Mouse (Mus musculus) stomach, postnatal 0 days (tissue): ENCODE measurements around the gene Tm9sf3. TPM values are rescaled to one million over a fixed set of nuclear protein-coding genes. Genes with fewer than 3 reads are reported as not detected.

Experiments used
- ATAC-seq: fragments of 200-750 bp; cut with Nextera tagmentation; 2 replicates; pipeline ENCODE4 v1.8.0; 2017; ENCODE audit not compliant: low FRiP score, low TSS enrichment
- DNase-seq: peaks from one replicate; pipeline ENCODE4 v3.0.0-alpha.2; 2016; ENCODE audit warnings: low spot score
- H3K27ac ChIP-seq: fragments of 300-500 bp; sonication (generic); replicated peaks from 2 replicates; pipeline ENCODE4 v1.5.1; 2014; ENCODE audit warnings: mild to moderate bottlenecking, control low read depth
- H3K27me3 ChIP-seq: fragments of 300-500 bp; sonication (generic); 2 replicates; pipeline ENCODE4 v1.6.1; 2014; ENCODE audit warnings: low read length; ENCODE audit not compliant: control insufficient read depth, insufficient read depth
- H3K36me3 ChIP-seq: fragments of 300-500 bp; sonication (generic); 2 replicates; pipeline ENCODE4 v1.6.1; 2014; ENCODE audit warnings: low read length, mixed read lengths; ENCODE audit not compliant: control insufficient read depth, insufficient read depth
- H3K4me1 ChIP-seq: fragments of 300-500 bp; sonication (generic); replicated peaks from 2 replicates; pipeline ENCODE4 v1.6.1; 2014; ENCODE audit warnings: antibody characterized with exemption; ENCODE audit not compliant: control insufficient read depth, insufficient read depth
- H3K4me2 ChIP-seq: fragments of 300-500 bp; sonication (generic); replicated peaks from 2 replicates; pipeline ENCODE4 v1.6.1; 2014; ENCODE audit warnings: low read depth, mild to moderate bottlenecking, control low read depth, moderate library complexity
- H3K4me3 ChIP-seq: fragments of 300-500 bp; sonication (generic); 2 replicates; pipeline ENCODE4 v1.5.1; 2014; ENCODE audit warnings: low read depth, low read length, control low read depth
- H3K9ac ChIP-seq: fragments of 300-500 bp; sonication (generic); 2 replicates; pipeline ENCODE4 v1.6.1; 2014; ENCODE audit warnings: mild to moderate bottlenecking, low read length, control low read depth, mixed read lengths
- H3K9me3 ChIP-seq: fragments of 300-500 bp; sonication (generic); 2 replicates; pipeline ENCODE4 v1.6.1; 2016; ENCODE audit warnings: low read length; ENCODE audit not compliant: control insufficient read depth
- CTCF ChIP-seq: IDR thresholded peaks from 2 replicates; pipeline ENCODE4 v1.5.1; 2016; ENCODE audit warnings: antibody characterized with exemption, low read depth, mild to moderate bottlenecking, moderate library complexity
- EP300 ChIP-seq: optimal IDR thresholded peaks from 2 replicates; pipeline ENCODE3; 2016; ENCODE audit warnings: antibody characterized with exemption
- WGBS: fragments of 180-500 bp; shearing (Covaris S2); extraction: QIAGEN DNeasy Blood & Tissue Kit; methylation state at CpG from one replicate; pipeline ENCODE4 v1.1.7; 2014; 5-methylcytosine and 5-hydroxymethylcytosine counted together
- polyA plus RNA-seq: library from polyadenylated mRNA; unstranded; fragments of >200 nt; fragmentation: Nextera tagmentation; extraction: Ambion mirVana; gene quantifications from 2 replicates; pipeline ENCODE4 v1.2.1, GENCODE M21; 2015

The Tm9sf3 gene
- polyA plus RNA-seq, 1 experiment from 2014 or later = 138 TPM

DNA sequence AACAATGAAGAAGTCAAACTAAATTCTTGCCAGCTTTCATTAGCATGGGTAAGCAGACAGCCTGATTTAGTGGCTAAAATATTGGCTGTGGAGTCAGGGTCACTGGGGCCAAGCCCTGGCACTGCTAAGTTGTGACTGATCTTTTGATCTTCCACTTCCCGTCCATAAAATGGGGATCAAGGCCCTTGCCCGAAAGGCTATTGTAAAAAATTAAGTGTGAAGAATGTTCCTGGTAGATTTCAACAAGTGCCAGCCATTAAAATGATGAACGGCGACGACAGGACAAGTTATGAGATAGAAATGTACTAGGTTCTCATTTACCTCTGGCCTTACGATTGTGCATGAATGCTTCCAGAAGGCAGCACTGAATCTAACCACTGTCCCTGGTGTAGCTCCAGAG is 38.1 kb upstream of the Tm9sf3 start:
- Histone ChIP-seq H3K27ac (no peak overlapping the region), H3K36me3 (no peaks in the 10 kb centered on the region), H3K27me3 (no peaks in the 10 kb centered on the region), H3K4me2 (no peak overlapping the region), H3K9ac (no peak overlapping the region), H3K9me3 (no peaks in the 10 kb centered on the region), H3K4me1 (no peaks in the 10 kb centered on the region), H3K4me3 (no peak overlapping the region)
- WGBS = 71% methylated on average over 6 of the region's 6 CpGs
- DNase-seq (no peak), ATAC-seq (no peak)
- no peak for TF ChIP-seq EP300
- TF ChIP-seq CTCF = no peak

DNA sequence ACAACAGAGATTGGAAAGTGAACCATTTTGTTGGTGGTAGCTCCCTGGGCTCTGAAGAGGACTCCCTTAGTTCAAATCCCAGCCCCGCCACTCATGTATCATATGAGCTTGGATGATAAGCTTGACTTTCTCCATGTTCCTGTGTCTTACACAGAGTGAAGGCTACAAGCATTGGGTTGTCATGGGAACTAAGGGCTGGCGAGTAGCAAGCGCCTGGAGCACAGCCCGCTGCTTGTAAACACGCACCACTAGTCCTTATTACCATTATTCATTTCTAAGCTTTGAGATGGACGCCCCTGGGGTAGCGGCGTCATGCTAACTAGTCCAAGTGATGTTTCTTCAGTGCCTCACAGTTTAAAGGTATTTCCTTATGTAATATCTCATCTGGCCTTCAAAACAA is 35.6 kb upstream of the Tm9sf3 start:
- TF ChIP-seq EP300 (no peak), CTCF (no peak)
- Histone ChIP-seq H3K9ac (no peak overlapping the region), H3K27ac (no peak overlapping the region), H3K4me2 (no peak overlapping the region), H3K4me3 (no peak overlapping the region), H3K27me3 (no peaks in the 10 kb centered on the region), H3K9me3 (no peaks in the 10 kb centered on the region), H3K4me1 (no peaks in the 10 kb centered on the region), H3K36me3 (no peaks in the 10 kb centered on the region)
- WGBS = 82% methylated on average over 8 of the region's 8 CpGs
- no peak for DNase-seq
- ATAC-seq = no peak

DNA sequence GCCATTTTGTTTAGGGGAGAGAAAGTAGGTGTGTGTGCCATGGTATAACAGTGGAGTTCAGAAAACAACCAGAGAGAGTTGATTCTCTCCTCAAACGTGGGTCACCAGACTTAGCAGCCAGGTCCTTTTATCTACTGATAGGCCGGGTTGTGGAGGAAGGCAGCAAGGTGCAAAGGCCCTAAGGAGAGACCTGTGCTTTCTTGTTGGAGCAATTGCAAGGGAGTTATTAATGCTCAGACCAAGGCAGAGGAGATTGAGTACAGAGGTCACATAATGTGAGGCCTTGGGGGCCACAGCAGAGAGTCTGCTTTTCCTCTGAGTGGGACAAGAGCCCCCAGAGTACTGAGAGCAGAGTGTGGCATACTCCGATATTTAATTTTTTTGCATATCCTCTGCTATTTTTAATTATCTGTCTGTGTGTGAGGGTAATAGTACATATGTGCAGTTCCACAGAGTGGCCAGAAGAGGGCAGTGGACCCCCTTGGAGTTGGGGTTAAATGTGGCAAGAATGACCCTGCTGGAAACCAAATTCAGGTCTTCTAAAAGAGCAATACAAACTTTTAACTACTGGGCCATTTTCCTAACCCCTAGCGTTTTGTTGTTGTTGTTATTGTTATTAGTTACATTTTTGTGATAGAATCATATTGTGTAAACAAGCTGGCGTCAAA is 27.3 kb upstream of the Tm9sf3 start:
- DNase-seq = no peak
- H3K9me3 ChIP-seq = no peaks in the 10 kb centered on the region
- H3K4me1 ChIP-seq = no peaks in the 10 kb centered on the region
- H3K27me3 ChIP-seq = no peaks in the 10 kb centered on the region
- TF ChIP-seq CTCF = peak; percentile 70
- TF ChIP-seq EP300 = no peak
- ATAC-seq = no peak
- H3K9ac ChIP-seq = no peak overlapping the region
- 62% methylated on average over 5 of the region's 5 CpGs for WGBS
- H3K36me3 ChIP-seq = no peaks in the 10 kb centered on the region
- H3K27ac ChIP-seq = no peak overlapping the region
- no peak overlapping the region for H3K4me2 ChIP-seq
- H3K4me3 ChIP-seq = no peak overlapping the region

DNA sequence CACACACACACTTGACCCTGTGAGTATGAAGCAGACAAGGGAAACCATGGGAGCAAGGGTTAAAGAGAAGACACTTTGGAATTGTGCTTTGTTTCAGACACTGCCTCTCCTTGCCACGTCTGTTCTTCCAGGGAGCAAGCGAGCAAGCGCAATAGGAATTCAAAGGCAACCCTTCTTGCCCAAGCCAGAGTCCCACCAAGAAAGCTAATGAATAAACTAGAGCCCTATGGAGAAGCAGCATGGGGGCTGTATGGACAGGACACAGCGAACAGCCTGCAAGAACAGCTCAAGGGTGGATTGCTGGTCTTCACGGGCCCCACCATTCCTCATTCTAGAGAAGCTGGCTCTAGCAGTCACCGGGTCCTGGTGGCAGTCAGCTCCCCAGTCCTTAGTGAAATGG is 24.8 kb upstream of the Tm9sf3 start:
- DNase-seq = no peak
- WGBS = 80% methylated on average over 6 of the region's 6 CpGs
- no peaks in the 10 kb centered on the region for H3K36me3 ChIP-seq
- H3K4me1 ChIP-seq = no peaks in the 10 kb centered on the region
- H3K9ac ChIP-seq = no peak overlapping the region
- H3K4me2 ChIP-seq = no peak overlapping the region
- no peak overlapping the region; the same call in 1 of the 2 replicates for H3K27ac ChIP-seq
- H3K9me3 ChIP-seq = no peaks in the 10 kb centered on the region
- no peak for ATAC-seq
- H3K27me3 ChIP-seq = no peaks in the 10 kb centered on the region
- no peak overlapping the region for H3K4me3 ChIP-seq
- TF ChIP-seq CTCF (no peak), EP300 (no peak)

DNA sequence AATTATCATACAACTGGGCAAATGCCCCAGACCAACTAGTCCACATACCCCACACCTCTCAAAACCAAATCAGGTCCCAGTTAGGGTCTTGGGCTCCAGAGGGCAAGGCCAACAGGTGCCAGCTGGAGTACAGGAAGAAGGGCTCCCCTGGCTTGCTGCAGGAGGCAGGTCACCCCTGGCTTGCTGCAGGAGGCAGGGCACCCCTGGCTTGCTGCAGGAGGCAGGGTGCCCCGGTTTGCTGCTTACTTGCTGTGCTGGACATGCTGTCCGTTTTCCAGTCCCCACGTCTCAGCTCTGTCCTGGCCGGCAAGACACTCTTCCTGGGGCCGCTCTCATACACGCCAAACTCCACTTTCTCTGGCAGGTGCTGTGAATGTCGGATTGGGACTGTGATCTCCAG is 23.4 kb upstream of the Tm9sf3 start:
- TF ChIP-seq EP300 (no peak), CTCF (no peak)
- 84% methylated on average over 7 of the region's 7 CpGs for WGBS

DNA sequence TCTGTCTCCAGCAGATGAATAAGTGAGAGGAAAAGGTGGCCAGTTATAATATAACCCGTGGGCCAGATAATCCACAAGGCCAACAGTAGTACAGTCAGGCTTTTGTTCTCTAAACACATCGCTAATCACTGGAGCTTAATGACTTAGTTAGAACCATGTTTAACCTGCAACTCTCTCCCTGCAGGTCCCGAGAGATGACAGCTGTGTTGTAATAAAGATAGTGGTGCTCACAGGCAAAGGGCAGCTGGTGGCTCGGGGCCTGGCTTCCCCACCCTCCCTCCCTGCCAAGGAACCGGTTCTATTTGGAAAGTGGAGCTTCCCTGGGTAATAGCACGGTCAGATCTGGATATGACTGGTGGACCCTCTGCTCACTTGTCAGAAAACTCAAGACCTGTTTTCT is 20.7 kb upstream of the Tm9sf3 start:
- Histone ChIP-seq H3K36me3 (no peaks in the 10 kb centered on the region), H3K27ac (no peak overlapping the region)
- 27% methylated on average over 6 of the region's 6 CpGs for WGBS

More for the DNA sequence above, 23.4 kb upstream of the Tm9sf3 start:
- no peaks in the 10 kb centered on the region for H3K36me3 ChIP-seq
- no peak overlapping the region for H3K4me2 ChIP-seq
- DNase-seq = no peak
- H3K9ac ChIP-seq = no peak overlapping the region
- H3K4me1 ChIP-seq = no peaks in the 10 kb centered on the region
- ATAC-seq = no peak
- no peak overlapping the region for H3K4me3 ChIP-seq
- no peaks in the 10 kb centered on the region for H3K27me3 ChIP-seq
- no peaks in the 10 kb centered on the region for H3K9me3 ChIP-seq
- no peak overlapping the region for H3K27ac ChIP-seq

More for the DNA sequence above, 20.7 kb upstream of the Tm9sf3 start:
- H3K4me3 ChIP-seq = no peak overlapping the region
- TF ChIP-seq EP300 = no peak
- no peak for TF ChIP-seq CTCF
- ATAC-seq (no peak), DNase-seq (no peak)
- H3K4me1 ChIP-seq = no peaks in the 10 kb centered on the region
- H3K4me2 ChIP-seq = no peak overlapping the region
- no peaks in the 10 kb centered on the region for H3K9me3 ChIP-seq
- H3K9ac ChIP-seq = no peak overlapping the region
- no peaks in the 10 kb centered on the region for H3K27me3 ChIP-seq
